Mouse (Mus musculus) stomach, embryonic 16.5 days (tissue): ENCODE results near the gene Ubash3a. TPM values are rescaled to one million over a fixed set of nuclear protein-coding genes. Genes with fewer than 3 reads are reported as not detected.
"Not testable (repeated sequence)": the region's sequence is repeated elsewhere in the genome, so short reads cannot be mapped to it uniquely, and the experiment has no call there.

Source experiments
- ATAC-seq: fragments of 200-750 bp; cut with Nextera tagmentation; 2 replicates; pipeline ENCODE4 v1.8.0; 2017; ENCODE audit warnings: moderate number of reproducible peaks, moderate TSS enrichment; ENCODE audit not compliant: insufficient read depth, low FRiP score
- H3K27ac ChIP-seq: fragments of 300-500 bp; sonication (generic); 2 replicates; pipeline ENCODE4 v1.5.1; 2014; ENCODE audit warnings: low read length
- H3K27me3 ChIP-seq: fragments of 300-500 bp; sonication (generic); 2 replicates; pipeline ENCODE4 v1.6.1; 2014; ENCODE audit warnings: low read length, control low read depth, mixed read lengths; ENCODE audit not compliant: control insufficient read depth, insufficient read depth
- H3K36me3 ChIP-seq: fragments of 300-500 bp; sonication (generic); 2 replicates; pipeline ENCODE4 v1.6.1; 2014; ENCODE audit warnings: low read length; ENCODE audit not compliant: control insufficient read depth, insufficient read depth
- H3K4me1 ChIP-seq: fragments of 300-500 bp; sonication (generic); 2 replicates; pipeline ENCODE4 v1.6.1; 2014; ENCODE audit warnings: low read length, control low read depth, mixed read lengths; ENCODE audit not compliant: control insufficient read depth, insufficient read depth
- H3K4me2 ChIP-seq: fragments of 300-500 bp; sonication (generic); 2 replicates; pipeline ENCODE4 v1.6.1; 2014; ENCODE audit warnings: low read depth, low read length, mixed read lengths
- H3K4me3 ChIP-seq: fragments of 300-500 bp; sonication (generic); replicated peaks from 2 replicates; pipeline ENCODE4 v1.5.1; 2014; ENCODE audit warnings: mild to moderate bottlenecking, low read length
- H3K9ac ChIP-seq: fragments of 300-500 bp; sonication (generic); 2 replicates; pipeline ENCODE4 v1.6.1; 2014; ENCODE audit warnings: low read length
- H3K9me3 ChIP-seq: fragments of 300-500 bp; sonication (generic); replicated peaks from 2 replicates; pipeline ENCODE4 v1.6.1; 2016; ENCODE audit warnings: low read length, control low read depth; ENCODE audit not compliant: control insufficient read depth
- WGBS: fragments of 180-500 bp; shearing (Covaris S2); extraction: QIAGEN DNeasy Blood & Tissue Kit; methylation state at CpG from one replicate; pipeline ENCODE4 v1.1.7; 2014; 5-methylcytosine and 5-hydroxymethylcytosine counted together
- polyA plus RNA-seq: library from polyadenylated mRNA; unstranded; fragments of >200 nt; fragmentation: Nextera tagmentation; extraction: Ambion mirVana; gene quantifications from 2 replicates; pipeline ENCODE4 v1.2.1, GENCODE M21; 2015

The Ubash3a gene
- polyA plus RNA-seq, 1 experiment from 2014 or later = 1.1 TPM

GRCm38 (mm10) chr17:31269761-31270160 is 62.1 kb downstream of the Ubash3a start:
- H3K9ac ChIP-seq = no peak overlapping the region
- H3K9me3 ChIP-seq = no peaks in the 10 kb centered on the region
- H3K4me2 ChIP-seq = no peak overlapping the region
- peaks cover 2% of the 10 kb centered on the region; the same call in 1 of the 2 replicates for H3K4me1 ChIP-seq
- no peak overlapping the region for H3K27ac ChIP-seq
- no peak for ATAC-seq
- 87% methylated on average over 2 of the region's 2 CpGs for WGBS
- H3K36me3 ChIP-seq = no peaks in the 10 kb centered on the region
- H3K4me3 ChIP-seq = no peak overlapping the region
- H3K27me3 ChIP-seq = no peaks in the 10 kb centered on the region

DNA sequence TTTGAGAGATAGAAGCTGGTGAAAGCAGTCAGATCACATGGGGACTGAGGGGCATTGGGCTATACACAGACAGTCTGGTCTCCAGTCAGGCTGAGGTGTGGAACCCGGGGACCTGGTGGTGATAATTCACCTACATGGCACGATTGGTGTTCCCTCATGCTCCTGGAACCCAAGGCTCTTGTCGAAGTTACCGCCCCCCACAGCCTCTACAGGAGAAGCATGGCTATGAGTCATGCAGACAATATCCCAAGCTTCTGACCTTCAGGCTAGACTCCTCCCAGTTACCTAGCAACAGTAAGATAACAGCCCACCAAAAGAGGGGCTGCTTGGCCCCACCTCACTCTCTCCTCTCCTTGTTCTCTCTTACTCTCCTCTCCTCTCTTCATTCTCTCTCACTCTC is 62.6 kb downstream of the Ubash3a start:
- ATAC-seq = no peak
- Histone ChIP-seq H3K9ac (no peak overlapping the region), H3K4me1 (no peaks in the 10 kb centered on the region), H3K9me3 (no peaks in the 10 kb centered on the region), H3K27me3 (no peaks in the 10 kb centered on the region), H3K27ac (no peak overlapping the region), H3K4me3 (no peak overlapping the region), H3K36me3 (no peaks in the 10 kb centered on the region), H3K4me2 (no peak overlapping the region)
- WGBS = 68% methylated on average over 4 of the region's 4 CpGs

GRCm38 (mm10) chr17:31270736-31271135 is 63.1 kb downstream of the Ubash3a start:
- not testable (repeated sequence) for H3K4me1 ChIP-seq, H3K36me3 ChIP-seq, ATAC-seq, H3K4me3 ChIP-seq, H3K27ac ChIP-seq, H3K9ac ChIP-seq, H3K9me3 ChIP-seq, H3K27me3 ChIP-seq, H3K4me2 ChIP-seq
- WGBS = 73% methylated on average over 8 of the region's 8 CpGs

DNA sequence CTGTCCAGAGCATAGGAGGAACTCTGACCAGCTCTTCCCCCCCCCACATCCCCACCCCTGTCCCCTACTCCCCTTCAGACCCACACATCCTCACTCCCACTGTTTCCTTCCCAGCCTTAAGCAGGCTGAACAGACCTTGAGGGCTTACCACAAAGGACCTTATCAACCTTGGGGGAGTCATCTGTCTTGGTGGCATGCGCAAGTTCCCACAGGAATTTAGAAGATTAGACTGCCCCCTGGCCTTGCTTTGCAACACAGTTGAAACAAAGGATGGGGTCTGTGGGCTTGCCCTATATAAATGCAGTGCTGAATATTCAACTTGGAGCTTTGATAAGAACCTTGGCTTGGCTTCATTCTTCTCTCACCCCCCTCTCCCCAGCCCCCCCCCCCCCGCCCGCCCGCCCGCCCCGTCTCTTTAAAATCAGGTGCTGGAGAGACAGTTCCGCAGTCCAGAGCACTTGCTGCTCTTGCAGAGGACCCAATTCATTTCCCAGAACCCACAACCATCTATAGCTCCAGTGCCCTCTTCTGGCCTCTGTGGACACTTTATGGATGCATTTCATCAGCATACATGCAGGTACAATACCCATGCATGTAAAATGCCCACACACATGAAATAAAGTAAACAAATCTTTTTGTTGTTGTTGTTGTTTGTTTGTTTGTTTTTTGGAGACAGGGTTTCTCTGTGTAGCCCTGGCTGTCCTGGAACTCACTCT is 63.6 kb downstream of the Ubash3a start:
- Histone ChIP-seq H3K27ac (no peak overlapping the region), H3K9ac (no peak overlapping the region), H3K36me3 (no peaks in the 10 kb centered on the region), H3K4me2 (no peak overlapping the region), H3K4me3 (no peak overlapping the region), H3K27me3 (no peaks in the 10 kb centered on the region), H3K4me1 (no peaks in the 10 kb centered on the region), H3K9me3 (no peaks in the 10 kb centered on the region)
- ATAC-seq = no peak
- 40% methylated on average over 6 of the region's 7 CpGs for WGBS

DNA sequence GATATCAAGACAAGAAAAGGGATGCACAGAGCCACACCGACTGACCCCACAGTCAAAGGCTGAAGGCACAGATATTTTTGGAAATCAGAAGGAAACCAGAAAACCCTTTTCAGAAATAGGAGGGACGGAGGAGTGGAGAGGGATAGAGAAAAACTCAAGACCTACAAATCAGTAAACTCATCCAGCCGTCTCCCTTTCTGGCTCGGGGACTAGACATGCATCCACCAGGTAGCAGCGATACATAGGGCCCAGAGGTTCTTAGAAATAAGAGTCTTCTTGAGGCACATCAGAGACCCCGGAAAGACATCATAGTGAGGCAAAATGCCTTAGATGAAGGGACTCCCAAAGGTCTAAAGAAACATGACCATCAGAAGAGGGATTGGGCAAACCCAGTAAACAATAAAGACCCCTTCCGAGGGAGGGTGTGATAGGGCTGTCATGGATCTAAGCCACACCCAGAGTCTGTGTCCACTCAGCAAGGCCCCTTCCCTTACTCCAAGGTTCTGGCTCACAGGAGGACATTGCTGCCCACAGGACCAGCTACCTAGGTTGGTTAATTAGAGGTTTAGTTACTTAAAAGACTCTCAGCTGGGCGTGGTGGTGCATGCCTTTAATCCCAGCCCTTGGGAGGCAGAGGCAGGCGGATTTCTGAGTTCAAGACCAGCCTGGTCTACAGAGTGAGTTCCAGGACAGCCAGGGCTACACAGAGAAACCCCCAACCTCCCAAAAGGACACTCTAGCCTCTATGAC is 64.9 kb downstream of the Ubash3a start:
- H3K4me2 ChIP-seq = no peak overlapping the region
- H3K36me3 ChIP-seq = no peaks in the 10 kb centered on the region
- no peak for ATAC-seq
- no peak overlapping the region for H3K9ac ChIP-seq
- no peaks in the 10 kb centered on the region for H3K27me3 ChIP-seq
- H3K27ac ChIP-seq = no peak overlapping the region
- no peak overlapping the region for H3K4me3 ChIP-seq
- H3K9me3 ChIP-seq = no peaks in the 10 kb centered on the region
- WGBS = 88% methylated on average over 9 of the region's 9 CpGs
- H3K4me1 ChIP-seq = 0 out of 2 replicates have a peak, but pooled peaks cover 5% of the 10 kb centered on the region

DNA sequence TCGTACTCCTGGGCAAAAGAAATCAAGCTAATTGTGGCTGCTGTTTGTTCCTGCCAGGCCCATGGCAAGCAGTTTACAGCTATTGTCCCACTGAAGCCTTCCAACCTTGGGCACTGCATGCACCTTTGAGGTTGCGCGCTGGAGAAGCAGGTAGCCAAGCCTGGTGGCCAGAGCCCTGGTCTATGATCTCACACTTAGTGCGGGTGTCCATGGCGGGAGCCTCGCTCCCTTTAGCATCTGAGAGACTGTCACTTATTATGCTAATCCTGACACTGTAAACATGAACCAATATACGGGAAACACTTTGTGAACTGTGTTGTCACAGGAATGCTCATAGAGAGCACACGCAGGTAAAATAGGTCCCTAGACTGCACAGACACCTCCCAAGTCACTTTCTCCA is 66.0 kb downstream of the Ubash3a start:
- Histone ChIP-seq H3K9me3 (no peaks in the 10 kb centered on the region), H3K27me3 (no peaks in the 10 kb centered on the region), H3K27ac (no peak overlapping the region), H3K4me1 (0 out of 2 replicates have a peak, but pooled peaks cover 5% of the 10 kb centered on the region), H3K36me3 (no peaks in the 10 kb centered on the region), H3K4me3 (no peak overlapping the region), H3K4me2 (no peak overlapping the region), H3K9ac (no peak overlapping the region)
- WGBS = 88% methylated on average over 8 of the region's 8 CpGs
- ATAC-seq = no peak

- Histone ChIP-seq H3K4me1 (0 out of 2 replicates have a peak, but pooled peaks cover 5% of the 10 kb centered on the region), H3K36me3 (no peaks in the 10 kb centered on the region), H3K4me2 (no peak overlapping the region), H3K9ac (no peak overlapping the region), H3K27me3 (no peaks in the 10 kb centered on the region), H3K4me3 (no peak overlapping the region), H3K27ac (no peak overlapping the region), H3K9me3 (no peaks in the 10 kb centered on the region)
- ATAC-seq = no peak
- WGBS = 73% methylated on average over 6 of the region's 6 CpGs
Measured at GRCm38 (mm10) chr17:31275181-31275580, 67.5 kb downstream of the Ubash3a start.

DNA sequence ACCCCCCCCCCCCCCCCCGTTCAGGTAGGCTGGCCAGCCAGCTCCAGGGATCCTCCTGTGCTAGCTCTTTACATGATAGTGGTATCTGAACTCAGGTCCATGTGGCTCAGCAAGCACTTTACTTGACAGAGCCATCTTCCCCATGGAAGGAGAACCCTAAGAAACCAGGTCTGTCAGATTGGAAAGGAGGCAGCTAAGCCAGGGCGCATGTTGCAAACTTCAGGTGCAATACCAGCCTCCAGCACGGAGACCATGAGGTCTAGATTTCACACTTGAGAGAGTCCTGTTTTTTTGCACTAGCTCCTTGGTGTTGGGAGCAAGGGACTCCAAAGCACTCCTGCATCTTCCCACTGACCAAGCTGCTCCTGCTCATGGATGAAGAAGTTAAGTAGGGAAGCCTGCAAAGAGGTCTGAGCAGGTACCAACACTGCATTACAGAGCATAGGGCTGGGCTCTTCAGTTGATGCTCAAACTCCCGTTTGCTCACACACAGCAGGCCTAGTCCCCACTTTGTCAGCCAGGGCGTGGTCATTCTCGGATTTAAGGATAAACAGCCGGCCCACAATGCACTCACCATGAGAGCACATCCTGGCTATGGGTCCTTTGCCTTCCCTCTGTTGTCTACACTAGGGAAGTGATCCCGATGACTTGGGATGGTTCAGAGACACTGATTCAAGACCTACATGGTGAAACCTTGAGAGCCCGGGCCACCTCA is 68.7 kb downstream of the Ubash3a start:
- peak overlapping the region; percentile 57; the same call in 1 of the 2 replicates for H3K9ac ChIP-seq
- peak overlapping the region; percentile 53 for H3K4me3 ChIP-seq
- 27% methylated on average over 9 of the region's 9 CpGs for WGBS
- no peaks in the 10 kb centered on the region for H3K36me3 ChIP-seq
- ATAC-seq = peak; percentile 14; the same call in 1 of the 2 replicates
- no peaks in the 10 kb centered on the region for H3K9me3 ChIP-seq
- no peaks in the 10 kb centered on the region for H3K27me3 ChIP-seq
- no peak overlapping the region for H3K27ac ChIP-seq
- H3K4me2 ChIP-seq = peak overlapping the region; percentile 81
- 0 out of 2 replicates have a peak, but pooled peaks cover 5% of the 10 kb centered on the region for H3K4me1 ChIP-seq
